Mouse (Mus musculus) heart, embryonic 12.5 days (tissue): ENCODE data around the gene Tcl1b5. TPM values are rescaled to one million over a fixed set of nuclear protein-coding genes. Genes with fewer than 3 reads are reported as not detected.

Source experiments
- ATAC-seq: fragments of 200-750 bp; cut with Nextera tagmentation; 2 replicates; pipeline ENCODE4 v1.8.0; 2017; ENCODE audit warnings: moderate TSS enrichment, moderate library complexity; ENCODE audit not compliant: insufficient number of reproducible peaks, low FRiP score
- H3K27ac ChIP-seq: fragments of 300-500 bp; sonication (generic); 2 replicates; pipeline ENCODE4 v1.5.1; 2016; ENCODE audit warnings: mild to moderate bottlenecking, moderate library complexity; ENCODE audit not compliant: poor library complexity, severe bottlenecking
- H3K27me3 ChIP-seq: fragments of 300-500 bp; sonication (generic); replicated peaks from 2 replicates; pipeline ENCODE4 v1.6.1; 2016; ENCODE audit warnings: mild to moderate bottlenecking, moderate library complexity
- H3K36me3 ChIP-seq: fragments of 300-500 bp; sonication (generic); 2 replicates; pipeline ENCODE4 v1.6.1; 2016; ENCODE audit warnings: mild to moderate bottlenecking, moderate library complexity
- H3K4me1 ChIP-seq: fragments of 300-500 bp; sonication (generic); replicated peaks from 2 replicates; pipeline ENCODE4 v1.6.1; 2016; ENCODE audit warnings: mild to moderate bottlenecking
- H3K4me2 ChIP-seq: fragments of 300-500 bp; sonication (generic); 2 replicates; pipeline ENCODE4 v1.6.1; 2016; ENCODE audit warnings: mild to moderate bottlenecking, moderate library complexity
- H3K4me3 ChIP-seq: fragments of 300-500 bp; sonication (generic); 2 replicates; pipeline ENCODE4 v1.5.1; 2016; ENCODE audit warnings: mild to moderate bottlenecking
- H3K9ac ChIP-seq: fragments of 300-500 bp; sonication (generic); 2 replicates; pipeline ENCODE4 v1.6.1; 2016; ENCODE audit warnings: mild to moderate bottlenecking, moderate library complexity
- H3K9me3 ChIP-seq: fragments of 300-500 bp; sonication (generic); replicated peaks from 2 replicates; pipeline ENCODE4 v1.6.1; 2016; ENCODE audit warnings: mild to moderate bottlenecking, moderate library complexity
- WGBS: fragments of 180-500 bp; shearing (Covaris S2); methylation state at CpG from one replicate; pipeline ENCODE4 v1.1.7; 2016; 5-methylcytosine and 5-hydroxymethylcytosine counted together
- polyA plus RNA-seq: library from polyadenylated mRNA; unstranded; fragments of >200 nt; fragmentation: Nextera tagmentation; extraction: Ambion mirVana; gene quantifications from 2 replicates; pipeline ENCODE4 v1.2.1, GENCODE M21; 2016

Tcl1b5 gene
- polyA plus RNA-seq, 1 experiment from 2014 or later: not detected

DNA sequence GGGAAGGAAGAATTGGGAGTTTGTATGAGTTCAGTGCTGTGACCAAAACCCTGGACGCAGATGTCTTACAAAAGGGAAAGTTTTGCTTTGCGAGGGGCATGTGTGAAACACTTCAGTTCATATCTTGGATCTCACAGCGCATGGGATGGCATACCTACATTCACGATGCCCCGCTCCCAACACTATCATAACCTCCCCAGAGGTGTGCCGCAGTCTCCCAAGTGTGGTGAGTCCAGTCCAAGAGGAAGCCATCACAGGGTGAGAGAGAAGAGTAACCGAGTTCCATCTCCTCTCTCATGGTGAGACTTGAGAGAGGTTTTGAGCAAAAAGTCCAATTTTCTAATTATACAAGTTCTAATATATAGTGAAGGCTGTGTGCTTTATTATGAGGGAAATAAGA lies 33.1 kb downstream of the Tcl1b5 start:
- Histone ChIP-seq H3K36me3 (no peaks in the 10 kb centered on the region), H3K9ac (no peak overlapping the region), H3K9me3 (no peaks in the 10 kb centered on the region), H3K27ac (no peak overlapping the region), H3K4me2 (no peak overlapping the region), H3K4me3 (no peak overlapping the region), H3K4me1 (no peaks in the 10 kb centered on the region), H3K27me3 (no peaks in the 10 kb centered on the region)
- ATAC-seq: no peak
- WGBS: 85% methylated on average over 7 of the region's 7 CpGs

GRCm38 (mm10) chr12:105217101-105217760 lies 41.1 kb downstream of the Tcl1b5 start:
- no peak for ATAC-seq
- H3K27me3 ChIP-seq: no peaks in the 10 kb centered on the region
- H3K9me3 ChIP-seq: no peaks in the 10 kb centered on the region
- H3K27ac ChIP-seq: no peak overlapping the region
- H3K4me1 ChIP-seq: no peaks in the 10 kb centered on the region
- H3K36me3 ChIP-seq: no peaks in the 10 kb centered on the region
- no peak overlapping the region for H3K4me2 ChIP-seq
- H3K4me3 ChIP-seq: no peak overlapping the region
- WGBS: 78% methylated on average over 7 of the region's 7 CpGs
- no peak overlapping the region for H3K9ac ChIP-seq

- Histone ChIP-seq H3K9me3 (no peaks in the 10 kb centered on the region), H3K27me3 (no peaks in the 10 kb centered on the region), H3K27ac (no peak within 1 kb of the TSS), H3K36me3 (no peaks in the 10 kb centered on the region), H3K9ac (no peak within 1 kb of the TSS), H3K4me3 (no peak within 1 kb of the TSS), H3K4me2 (no peak within 1 kb of the TSS), H3K4me1 (no peaks in the 10 kb centered on the region)
- WGBS: 83% methylated on average over 22 of the region's 22 CpGs
- ATAC-seq: no peak
These were observed 46.6 kb downstream of the Tcl1b5 start, which contains the start of gene Tcl1 for GRCm38 (mm10) chr12:105222601-105223319. Tcl1 (minus strand) TSS chr12:105222793.

DNA sequence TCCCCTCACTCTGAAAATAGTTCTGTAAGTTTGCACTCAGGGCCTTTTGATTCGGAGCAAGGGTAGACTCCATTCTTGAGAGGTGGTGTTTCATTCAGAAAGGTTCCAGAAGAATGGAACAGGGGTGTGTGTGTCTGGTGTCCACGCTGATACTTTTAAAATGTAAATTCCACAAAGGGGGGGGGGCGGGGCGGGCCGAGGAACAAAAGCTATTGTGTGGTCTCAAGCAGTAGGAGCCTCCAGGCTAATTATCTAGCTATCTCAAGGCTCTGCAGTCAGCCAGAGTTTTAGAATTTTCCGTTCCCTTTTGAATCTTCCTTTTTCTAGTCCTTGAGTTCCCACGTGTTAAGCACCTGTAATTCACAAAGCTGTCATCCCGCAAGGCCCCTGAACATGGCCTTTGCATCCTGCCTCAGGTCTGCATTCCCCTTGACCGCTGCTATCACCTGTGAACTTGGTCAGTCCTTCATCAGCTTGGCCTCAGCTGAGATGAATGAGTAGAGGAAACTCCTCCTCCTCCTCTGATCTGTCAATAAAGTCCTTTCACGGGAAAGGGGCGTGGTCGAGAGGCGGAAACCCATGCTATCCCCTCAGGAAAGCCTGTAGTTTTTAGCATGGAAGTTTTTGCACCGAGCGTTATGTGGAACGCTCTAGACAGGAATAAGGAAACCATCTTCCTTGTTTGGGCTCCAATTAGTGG lies 48.6 kb downstream of the Tcl1b5 start:
- Histone ChIP-seq H3K27me3 (no peaks in the 10 kb centered on the region), H3K9me3 (no peaks in the 10 kb centered on the region), H3K27ac (no peak overlapping the region), H3K4me2 (no peak overlapping the region), H3K4me1 (no peaks in the 10 kb centered on the region), H3K4me3 (no peak overlapping the region), H3K36me3 (no peaks in the 10 kb centered on the region), H3K9ac (no peak overlapping the region)
- ATAC-seq: no peak
- WGBS: 55% methylated on average over 16 of the region's 16 CpGs

Other genes starting within 250 kb of the Tcl1b5 start
- gene Syne3, start 166.5 kb upstream of the Tcl1b5 start, polyA plus RNA-seq: 0.19 and 0.32 TPM in 2 replicates
- 203 and 206 TPM in 2 replicates for gene Glrx5, start 143.7 kb upstream of the Tcl1b5 start, polyA plus RNA-seq
- not detected in 2 replicates for gene Tcl1b2, start 30.3 kb upstream of the Tcl1b5 start, polyA plus RNA-seq
- not detected in 2 replicates for gene Tcl1b1, start 16.7 kb upstream of the Tcl1b5 start, polyA plus RNA-seq
- not detected in 2 replicates for gene Tcl1b3, start 14.7 kb downstream of the Tcl1b5 start, polyA plus RNA-seq
- gene Tcl1b4, start 25.6 kb downstream of the Tcl1b5 start, polyA plus RNA-seq: not detected in 2 replicates
- not detected in 2 replicates for gene Tcl1, start 46.4 kb downstream of the Tcl1b5 start, polyA plus RNA-seq
- 0.10 and 0.15 TPM in 2 replicates for gene Tunar, start 157.5 kb downstream of the Tcl1b5 start, polyA plus RNA-seq